Mouse (Mus musculus) kidney, embryonic 14.5 days (tissue): Measurements from ENCODE around the gene Jade2. TPM values are rescaled to one million over a fixed set of nuclear protein-coding genes. Genes with fewer than 3 reads are reported as not detected.

Source experiments
- ATAC-seq: fragments of 200-750 bp; cut with Nextera tagmentation; 2 replicates; pipeline ENCODE4 v1.8.0; 2017; ENCODE audit warnings: moderate number of reproducible peaks, mild to moderate bottlenecking, moderate TSS enrichment, moderate library complexity; ENCODE audit not compliant: low FRiP score, low TSS enrichment
- H3K27ac ChIP-seq: fragments of 300-500 bp; sonication (generic); 2 replicates; pipeline ENCODE4 v1.5.1; 2014; ENCODE audit warnings: low read depth, mild to moderate bottlenecking, low read length, moderate library complexity, mixed read lengths
- H3K27me3 ChIP-seq: fragments of 300-500 bp; sonication (generic); 2 replicates; pipeline ENCODE4 v1.6.1; 2014; ENCODE audit warnings: mild to moderate bottlenecking, low read length; ENCODE audit not compliant: control insufficient read depth, insufficient read depth
- H3K36me3 ChIP-seq: fragments of 300-500 bp; sonication (generic); 2 replicates; pipeline ENCODE4 v1.6.1; 2014; ENCODE audit warnings: low read length, mixed read lengths; ENCODE audit not compliant: control insufficient read depth, insufficient read depth
- H3K4me1 ChIP-seq: fragments of 300-500 bp; sonication (generic); 2 replicates; pipeline ENCODE4 v1.6.1; 2014; ENCODE audit warnings: low read length, mixed read lengths; ENCODE audit not compliant: control insufficient read depth, insufficient read depth
- H3K4me2 ChIP-seq: fragments of 300-500 bp; sonication (generic); replicated peaks from 2 replicates; pipeline ENCODE4 v1.6.1; 2014; ENCODE audit warnings: low read depth, mild to moderate bottlenecking, low read length
- H3K4me3 ChIP-seq: fragments of 300-500 bp; sonication (generic); 2 replicates; pipeline ENCODE4 v1.5.1; 2014; ENCODE audit warnings: mild to moderate bottlenecking, low read length
- H3K9ac ChIP-seq: fragments of 300-500 bp; sonication (generic); 2 replicates; pipeline ENCODE4 v1.6.1; 2014; ENCODE audit warnings: low read depth, mild to moderate bottlenecking, low read length, moderate library complexity
- H3K9me3 ChIP-seq: fragments of 300-500 bp; sonication (generic); 2 replicates; pipeline ENCODE4 v1.6.1; 2016; ENCODE audit warnings: low read length; ENCODE audit not compliant: control insufficient read depth
- WGBS: fragments of 180-500 bp; shearing (Covaris S2); extraction: QIAGEN DNeasy Blood & Tissue Kit; methylation state at CpG from one replicate; pipeline ENCODE4 v1.1.7; 2014; 5-methylcytosine and 5-hydroxymethylcytosine counted together
- polyA plus RNA-seq: library from polyadenylated mRNA; unstranded; fragments of >200 nt; fragmentation: Nextera tagmentation; extraction: Ambion mirVana; gene quantifications from 2 replicates; pipeline ENCODE4 v1.2.1, GENCODE M21; 2014

The Jade2 gene
- polyA plus RNA-seq, 1 experiment from 2014 or later = 0.38 TPM

DNA sequence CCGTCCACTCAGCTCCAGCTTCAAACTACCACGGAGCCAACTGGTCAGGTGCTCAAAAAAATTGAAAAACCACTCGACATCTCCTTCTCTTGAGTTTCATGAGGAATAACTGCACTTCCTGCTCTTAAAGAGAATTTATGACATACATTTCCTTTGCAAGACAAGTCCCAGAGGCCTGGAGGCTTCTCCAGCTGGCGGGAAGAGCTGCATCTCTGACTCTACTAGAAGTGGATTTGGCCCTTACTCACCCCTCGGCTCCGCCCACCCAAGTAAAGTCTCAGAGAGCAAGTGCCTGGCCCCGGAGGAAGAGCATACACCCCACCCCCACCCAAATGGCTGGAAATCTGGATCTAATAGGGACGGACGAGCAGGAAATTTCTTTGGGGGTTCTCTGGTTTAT lies 16.3 kb downstream of the Jade2 start:
- Histone ChIP-seq H3K4me2 (no peak overlapping the region), H3K9ac (no peak overlapping the region), H3K4me3 (no peak overlapping the region), H3K36me3 (no peaks in the 10 kb centered on the region), H3K27me3 (no peaks in the 10 kb centered on the region), H3K27ac (no peak overlapping the region), H3K9me3 (no peaks in the 10 kb centered on the region), H3K4me1 (no peaks in the 10 kb centered on the region; the same call in 1 of the 2 replicates)
- no peak for ATAC-seq
- WGBS = 44% methylated on average over 9 of the region's 9 CpGs

DNA sequence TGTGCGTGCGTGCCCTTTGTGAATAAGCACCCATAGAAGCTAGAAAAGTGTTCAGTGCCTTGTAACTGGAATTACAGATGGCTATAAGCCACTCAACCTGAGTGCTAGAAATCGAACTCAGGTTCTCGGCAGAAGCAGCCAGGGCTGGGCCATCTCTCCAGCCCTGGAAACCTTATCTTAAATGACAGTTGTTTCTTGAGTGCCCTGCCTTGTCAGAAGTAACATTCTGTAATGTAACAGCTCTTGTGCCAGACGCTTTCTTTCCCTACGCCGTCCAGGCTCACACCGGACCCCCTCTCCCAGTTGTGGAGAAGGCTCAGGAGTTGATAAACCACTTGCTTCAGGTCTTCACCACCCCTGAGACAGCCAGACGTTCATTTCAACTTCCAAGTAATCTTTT lies 16.8 kb downstream of the Jade2 start:
- H3K9me3 ChIP-seq = no peaks in the 10 kb centered on the region
- H3K4me2 ChIP-seq = no peak overlapping the region
- WGBS = 81% methylated on average over 9 of the region's 9 CpGs
- H3K4me3 ChIP-seq = no peak overlapping the region
- H3K4me1 ChIP-seq = no peaks in the 10 kb centered on the region; the same call in 1 of the 2 replicates
- no peak overlapping the region for H3K27ac ChIP-seq
- no peaks in the 10 kb centered on the region for H3K27me3 ChIP-seq
- H3K9ac ChIP-seq = no peak overlapping the region
- no peaks in the 10 kb centered on the region for H3K36me3 ChIP-seq
- no peak for ATAC-seq

- no peak overlapping the region for H3K9ac ChIP-seq
- no peak overlapping the region for H3K4me2 ChIP-seq
- H3K9me3 ChIP-seq = no peaks in the 10 kb centered on the region
- H3K4me1 ChIP-seq = no peaks in the 10 kb centered on the region; the same call in 1 of the 2 replicates
- H3K27ac ChIP-seq = no peak overlapping the region
- ATAC-seq = no peak
- H3K27me3 ChIP-seq = no peaks in the 10 kb centered on the region
- no peaks in the 10 kb centered on the region for H3K36me3 ChIP-seq
- H3K4me3 ChIP-seq = no peak overlapping the region
- WGBS = 87% methylated on average over 11 of the region's 11 CpGs
These were observed 17.5 kb downstream of the Jade2 start for GRCm38 (mm10) chr11:51839973-51840372.

DNA sequence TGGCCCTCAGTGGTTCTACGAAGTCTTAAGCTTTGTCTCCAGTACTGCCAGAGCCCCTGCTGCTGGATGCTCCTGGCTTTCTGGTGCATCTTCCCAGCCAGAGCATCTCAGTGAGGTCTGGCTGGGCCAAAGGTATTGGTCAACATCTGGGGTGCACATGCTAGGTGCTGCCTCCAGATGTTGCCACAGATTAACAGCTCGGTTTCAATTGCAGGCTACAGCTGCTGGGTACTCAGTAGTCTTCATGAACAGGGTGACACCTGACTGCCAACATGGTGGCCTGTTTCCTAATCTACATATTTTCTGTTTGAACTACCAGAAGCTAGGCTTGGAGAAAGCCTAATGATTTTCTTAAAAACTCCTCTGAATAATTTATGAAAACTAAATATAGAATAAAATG lies 18.3 kb downstream of the Jade2 start:
- Histone ChIP-seq H3K4me2 (no peak overlapping the region), H3K9ac (no peak overlapping the region), H3K36me3 (no peaks in the 10 kb centered on the region), H3K4me1 (no peaks in the 10 kb centered on the region; the same call in 1 of the 2 replicates), H3K4me3 (no peak overlapping the region), H3K9me3 (no peaks in the 10 kb centered on the region), H3K27me3 (no peaks in the 10 kb centered on the region), H3K27ac (no peak overlapping the region)
- WGBS = 85% methylated on average over 2 of the region's 2 CpGs
- ATAC-seq = no peak

DNA sequence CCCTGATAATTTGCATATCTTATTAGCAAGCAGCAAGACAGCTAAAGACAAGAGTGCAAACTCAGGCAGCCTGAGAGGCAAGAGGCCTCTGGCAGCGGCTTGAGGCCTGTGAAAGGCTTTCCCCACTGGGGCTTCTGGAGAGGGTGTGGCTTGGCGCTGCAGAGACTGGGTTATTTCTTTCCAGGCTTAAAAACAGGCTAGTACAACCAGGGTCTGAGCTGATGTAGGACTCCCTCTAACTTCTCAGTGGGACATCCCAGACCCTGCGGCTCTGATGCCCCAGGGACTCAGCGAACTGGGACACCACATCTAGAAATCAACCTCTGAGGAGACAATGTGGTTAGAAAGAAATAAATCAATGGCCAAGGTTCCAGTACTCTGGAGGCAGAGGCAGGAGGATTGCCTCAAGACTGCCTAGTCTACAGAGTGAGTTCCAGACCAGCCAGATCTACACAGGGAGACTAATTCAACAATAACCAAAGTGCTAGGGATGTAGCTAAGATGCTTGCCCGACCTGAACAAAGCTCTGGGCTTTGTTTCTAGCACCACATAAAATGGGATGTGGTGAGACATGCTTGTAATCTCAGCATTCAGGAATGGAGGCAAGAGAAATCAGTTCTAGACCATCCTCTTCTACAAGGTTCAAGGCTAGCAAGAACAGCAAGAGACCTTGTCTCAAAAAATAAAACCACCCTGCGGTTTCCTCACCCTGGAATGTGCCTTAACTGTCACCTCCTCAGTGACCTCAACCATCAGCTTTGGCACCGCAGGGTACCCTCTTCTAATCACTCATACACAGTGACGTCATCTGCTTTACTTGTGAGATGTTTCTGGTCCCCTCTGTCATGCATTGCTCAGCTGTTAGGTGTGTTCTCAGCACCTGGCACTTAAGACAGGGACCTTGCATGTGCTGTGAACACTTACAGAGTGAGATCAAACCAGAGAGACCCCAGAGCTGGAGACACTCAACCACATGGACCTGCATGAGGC lies 20.0 kb downstream of the Jade2 start:
- Histone ChIP-seq H3K4me3 (no peak overlapping the region), H3K4me2 (no peak overlapping the region), H3K27me3 (no peaks in the 10 kb centered on the region), H3K4me1 (no peaks in the 10 kb centered on the region; the same call in 1 of the 2 replicates), H3K9me3 (no peaks in the 10 kb centered on the region), H3K9ac (no peak overlapping the region), H3K27ac (no peak overlapping the region), H3K36me3 (no peaks in the 10 kb centered on the region)
- WGBS = 85% methylated on average over 8 of the region's 8 CpGs
- ATAC-seq = no peak

GRCm38 (mm10) chr11:51836506-51836905 lies 20.9 kb downstream of the Jade2 start:
- 91% methylated on average over 6 of the region's 6 CpGs for WGBS

GRCm38 (mm10) chr11:51835598-51835997 lies 21.9 kb downstream of the Jade2 start:
- H3K4me2 ChIP-seq = no peak overlapping the region
- no peak overlapping the region for H3K27ac ChIP-seq
- no peak for ATAC-seq
- no peaks in the 10 kb centered on the region for H3K9me3 ChIP-seq
- H3K36me3 ChIP-seq = no peaks in the 10 kb centered on the region
- no peak overlapping the region for H3K9ac ChIP-seq
- H3K4me3 ChIP-seq = no peak overlapping the region
- H3K27me3 ChIP-seq = no peaks in the 10 kb centered on the region
- no peaks in the 10 kb centered on the region; the same call in 1 of the 2 replicates for H3K4me1 ChIP-seq
- WGBS = 97% methylated on average over 12 of the region's 12 CpGs

More at GRCm38 (mm10) chr11:51836506-51836905, 20.9 kb downstream of the Jade2 start:
- H3K4me2 ChIP-seq = no peak overlapping the region
- no peaks in the 10 kb centered on the region for H3K36me3 ChIP-seq
- H3K27me3 ChIP-seq = no peaks in the 10 kb centered on the region
- H3K9me3 ChIP-seq = no peaks in the 10 kb centered on the region
- ATAC-seq = no peak
- no peak overlapping the region for H3K4me3 ChIP-seq
- H3K4me1 ChIP-seq = no peaks in the 10 kb centered on the region; the same call in 1 of the 2 replicates
- H3K27ac ChIP-seq = no peak overlapping the region
- no peak overlapping the region for H3K9ac ChIP-seq

- no peak for ATAC-seq
- Histone ChIP-seq H3K27me3 (no peaks in the 10 kb centered on the region), H3K27ac (no peak overlapping the region), H3K4me2 (no peak overlapping the region), H3K9ac (no peak overlapping the region), H3K36me3 (no peaks in the 10 kb centered on the region), H3K4me1 (no peaks in the 10 kb centered on the region), H3K4me3 (no peak overlapping the region), H3K9me3 (no peaks in the 10 kb centered on the region)
- 91% methylated on average over 8 of the region's 8 CpGs for WGBS
These were observed 23.4 kb downstream of the Jade2 start for GRCm38 (mm10) chr11:51834067-51834411.

DNA sequence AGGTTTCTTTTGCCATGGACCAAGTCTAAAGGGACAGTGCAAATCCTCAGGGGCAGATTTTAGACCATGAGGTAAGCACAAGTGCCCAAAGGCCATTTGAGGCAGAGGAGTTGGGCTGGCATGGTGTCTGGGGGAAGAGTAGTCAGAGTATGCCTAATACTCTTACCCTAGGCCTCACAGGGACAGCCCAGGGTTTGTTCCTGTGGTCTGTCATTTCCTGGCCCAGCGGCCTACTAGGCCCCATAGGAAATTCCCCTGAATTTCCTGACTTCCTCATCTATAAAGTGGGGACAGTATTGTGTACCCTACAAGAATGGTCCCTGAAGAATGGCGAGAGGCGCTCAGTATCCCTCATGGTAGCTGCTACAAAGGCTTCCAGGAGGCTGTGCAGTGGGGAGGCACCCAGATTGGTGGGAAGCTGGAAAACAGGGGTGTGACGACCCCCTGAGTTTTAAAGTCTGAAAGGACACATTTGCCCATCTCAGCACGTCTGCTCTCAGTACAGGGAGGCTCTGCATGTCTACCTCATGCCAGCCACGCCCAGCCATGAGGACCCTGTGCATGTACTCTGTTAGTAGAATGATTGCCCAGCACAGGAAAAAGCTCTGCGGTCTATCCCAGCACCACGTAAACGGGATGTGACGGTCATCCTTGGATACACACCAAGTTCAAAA lies 23.9 kb downstream of the Jade2 start:
- no peaks in the 10 kb centered on the region for H3K9me3 ChIP-seq
- no peaks in the 10 kb centered on the region for H3K36me3 ChIP-seq
- no peaks in the 10 kb centered on the region for H3K27me3 ChIP-seq
- H3K4me2 ChIP-seq = no peak overlapping the region
- no peak overlapping the region for H3K4me3 ChIP-seq
- no peak overlapping the region for H3K27ac ChIP-seq
- no peak for ATAC-seq
- WGBS = 84% methylated on average over 10 of the region's 10 CpGs
- H3K4me1 ChIP-seq = no peaks in the 10 kb centered on the region
- no peak overlapping the region for H3K9ac ChIP-seq
